Mouse (Mus musculus): ENCODE measurements at regions not wholly inside any gene's neighbourhood (a gene's known extent, or its start where the extent isn't known, plus 50 kb on each side); places are given as distances from the start of the nearest gene placed in this dataset.

DNA sequence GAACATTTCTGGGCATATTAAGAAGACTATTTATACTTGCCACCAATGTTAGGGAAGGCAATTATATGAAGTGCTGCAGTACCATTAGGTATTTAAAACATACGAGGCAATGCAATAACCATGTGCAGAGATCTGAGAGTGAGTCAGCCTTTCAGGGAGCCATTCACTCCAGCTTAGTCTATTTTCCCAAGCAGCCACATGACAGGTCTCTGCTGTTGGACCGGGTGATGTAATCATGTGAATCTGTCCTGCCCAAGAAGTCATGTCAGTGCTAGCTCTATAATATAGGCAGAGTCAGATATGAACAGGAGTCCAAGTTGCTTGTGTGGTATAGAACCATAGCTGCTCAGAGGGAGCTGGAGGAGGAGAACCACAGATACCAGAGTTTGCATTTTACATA is 253.1 kb downstream of the Bcl2 start:
- H3K27me3 ChIP-seq (replicated peaks; ENCODE audit: control insufficient read depth, insufficient read depth, low read length): no peaks in the 10 kb centered on the region
- H3K9me3 ChIP-seq (ENCODE audit: control insufficient read depth, low read length): no peaks in the 10 kb centered on the region
- H3K4me3 ChIP-seq (ENCODE audit: low read length): no peak overlapping the region
- H3K9ac ChIP-seq (ENCODE audit: low read depth, low read length): no peak overlapping the region
- no peaks in the 10 kb centered on the region for H3K4me1 ChIP-seq (ENCODE audit: control insufficient read depth, insufficient read depth, low read depth, low read length)
- ATAC-seq: no peak
- no peaks in the 10 kb centered on the region for H3K36me3 ChIP-seq (ENCODE audit: control insufficient read depth, insufficient read depth, low read length)
- no peak overlapping the region for H3K27ac ChIP-seq (ENCODE audit: low read depth, low read length)
- 85% methylated on average over 2 of the region's 2 CpGs for WGBS
- H3K4me2 ChIP-seq (ENCODE audit: low read length): no peak overlapping the region

DNA sequence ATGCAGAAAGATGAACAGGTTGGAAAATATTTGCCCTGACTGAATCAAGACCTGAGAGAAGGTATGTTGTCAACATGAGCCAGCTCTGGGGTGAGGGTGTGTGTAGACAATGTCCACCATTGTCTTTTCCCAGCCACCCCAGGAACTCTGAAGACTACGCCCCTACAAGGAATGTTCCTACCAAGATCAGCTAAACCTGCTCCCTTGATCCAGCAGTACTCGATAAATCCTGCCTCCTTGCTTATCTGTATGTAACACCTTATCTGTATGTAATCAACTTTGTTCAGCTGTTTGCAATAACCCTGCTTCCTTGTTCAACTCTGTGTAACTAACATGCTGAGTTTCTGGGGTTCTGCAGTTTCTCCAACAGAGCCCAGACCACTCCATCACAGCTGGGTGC is 264.3 kb downstream of the Bcl2 start:
- 77% methylated on average over 2 of the region's 2 CpGs for WGBS
- no peak overlapping the region for H3K4me3 ChIP-seq (ENCODE audit: low read length)
- H3K27me3 ChIP-seq (replicated peaks; ENCODE audit: control insufficient read depth, insufficient read depth, low read length): no peaks in the 10 kb centered on the region
- no peaks in the 10 kb centered on the region for H3K36me3 ChIP-seq (ENCODE audit: control insufficient read depth, insufficient read depth, low read length)
- no peak overlapping the region for H3K9ac ChIP-seq (ENCODE audit: low read depth, low read length)
- no peak overlapping the region for H3K27ac ChIP-seq (ENCODE audit: low read depth, low read length)
- no peak overlapping the region for H3K4me2 ChIP-seq (ENCODE audit: low read length)
- H3K9me3 ChIP-seq (ENCODE audit: control insufficient read depth, low read length): no peaks in the 10 kb centered on the region
- no peak for ATAC-seq
- no peaks in the 10 kb centered on the region for H3K4me1 ChIP-seq (ENCODE audit: control insufficient read depth, insufficient read depth, low read depth, low read length)
